Mouse (Mus musculus): ENCODE measurements around the gene Vwa5b1.

DNA sequence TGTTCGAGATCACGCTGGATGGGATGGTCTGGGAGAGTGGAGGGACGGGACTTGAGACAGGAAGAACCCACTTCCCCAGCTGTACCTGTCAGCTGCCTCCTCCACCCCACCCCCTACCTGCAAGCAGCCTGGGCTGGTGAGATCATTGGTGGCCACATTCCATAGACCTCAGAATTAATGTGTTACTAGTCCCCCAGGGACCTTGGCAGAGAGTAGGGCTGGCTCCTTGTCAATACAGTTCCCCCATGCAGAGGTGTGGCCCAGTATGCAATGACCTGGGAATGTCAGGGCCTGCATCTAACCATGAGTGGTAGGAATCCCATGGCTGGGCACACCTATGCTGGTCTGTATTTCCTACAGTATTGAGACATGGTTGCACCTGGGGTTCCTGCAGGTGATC lies 119.2 kb downstream of the Vwa5b1 start:
- TF ChIP-seq USF1 (IDR thresholded peaks at IDR 0.05; ENCODE audit: low read depth, low read length) (no peak), POLR2A (IDR thresholded peaks at IDR 0.05; ENCODE audit: control insufficient read depth in 1 of 2, insufficient read depth in 1 of 2, low read depth in 1 of 2, low read length in 2 of 2, poor library complexity in 1 of 2) (no peak), CTCF (IDR thresholded peaks at IDR 0.05 in 2 of 3, conservative IDR thresholded peaks at IDR 0.05 in 1 of 3; ENCODE audit: control insufficient read depth in 1 of 3, insufficient read depth in 1 of 3, low read depth in 2 of 3, low read length in 3 of 3, poor library complexity in 1 of 3, severe bottlenecking in 1 of 3) (no peak), TCF12 (IDR thresholded peaks at IDR 0.05; ENCODE audit: low read depth, low read length) (no peak), ZKSCAN1 (IDR thresholded peaks at IDR 0.05; ENCODE audit: low read depth, low read length) (no peak), JUND (IDR thresholded peaks at IDR 0.05; ENCODE audit: low read depth, low read length) (no peak), KAT2A (conservative IDR thresholded peaks at IDR 0.05; ENCODE audit: low read depth, low read length) (no peak), TAL1 (IDR thresholded peaks at IDR 0.05; ENCODE audit: low read length) (no peak)

All from MEL (cell line).